Mouse (Mus musculus): ENCODE results near the gene Klhl22. TPM values are rescaled to one million over a fixed set of nuclear protein-coding genes. Genes with fewer than 3 reads are reported as not detected.

Gene Klhl22
- 150 and 156 TPM in 2 replicates for total RNA-seq (2014; rRNA removed)
- 79.3 and 82.6 TPM in 2 replicates for polyA plus RNA-seq (2015; fragmentation: Nextera tagmentation; extraction: Ambion mirVana)

- DNase-seq (ENCODE audit: low spot score) (peak; percentile 92), ATAC-seq (ENCODE audit: low FRiP score) (peak; percentile 93)
- no peak for TF ChIP-seq CTCF (IDR thresholded peaks at IDR 0.05)
- peak within 1 kb of the TSS; percentile 72 for H3K4me3 ChIP-seq (ENCODE audit: low read depth, low read length)
- under 1% methylated on average over 22 of the region's 28 CpGs for WGBS
- H3K27ac ChIP-seq (ENCODE audit: low read depth, low read length) = peak within 1 kb of the TSS; percentile 89
- peak within 1 kb of the TSS; percentile 80 for H3K4me2 ChIP-seq (ENCODE audit: low read depth, low read length, poor library complexity, severe bottlenecking)
- H3K9me3 ChIP-seq (ENCODE audit: low read length) = no peaks in the 10 kb centered on the region
- peaks cover 15% of the 10 kb centered on the region for H3K4me1 ChIP-seq (ENCODE audit: insufficient read depth, low read length)
- H3K36me3 ChIP-seq (ENCODE audit: insufficient read depth, low read length) = peaks cover 2% of the 10 kb centered on the region; the same call in 1 of the 2 replicates
- H3K9ac ChIP-seq (replicated peaks; ENCODE audit: low read length, poor library complexity, severe bottlenecking) = peak within 1 kb of the TSS; percentile 92
- no peaks in the 10 kb centered on the region for H3K27me3 ChIP-seq (ENCODE audit: insufficient read depth, low read length)
Observed at GRCm38 (mm10) chr16:17759344-17759773, at the start of gene Klhl22. TSS of gene Klhl22 (plus strand) at chr16:17759618.

- H3K27ac ChIP-seq (ENCODE audit: low read depth, low read length) = no peak overlapping the region
- H3K4me2 ChIP-seq (ENCODE audit: low read depth, low read length, poor library complexity, severe bottlenecking) = no peak overlapping the region
- peaks cover 12% of the 10 kb centered on the region for H3K4me1 ChIP-seq (ENCODE audit: insufficient read depth, low read length)
- H3K27me3 ChIP-seq (ENCODE audit: insufficient read depth, low read length) = no peaks in the 10 kb centered on the region
- H3K4me3 ChIP-seq (ENCODE audit: low read depth, low read length) = no peak overlapping the region
- 93% methylated on average over 1 of the region's 1 CpGs for WGBS
- H3K9ac ChIP-seq (replicated peaks; ENCODE audit: low read length, poor library complexity, severe bottlenecking) = no peak overlapping the region
- DNase-seq (ENCODE audit: low spot score) = no peak
- no peak for ATAC-seq (ENCODE audit: low FRiP score)
- no peaks in the 10 kb centered on the region for H3K36me3 ChIP-seq (ENCODE audit: insufficient read depth, low read length)
- TF ChIP-seq CTCF (IDR thresholded peaks at IDR 0.05) = no peak
- H3K9me3 ChIP-seq (ENCODE audit: low read length) = no peaks in the 10 kb centered on the region
Observed at GRCm38 (mm10) chr16:17717791-17718190, 41.6 kb upstream of the Klhl22 start.

GRCm38 (mm10) chr16:17721114-17721808, 38.2 kb upstream of the Klhl22 start:
- Histone ChIP-seq H3K4me2 (ENCODE audit: low read depth, low read length, poor library complexity, severe bottlenecking) (peak overlapping the region; percentile 92), H3K4me1 (ENCODE audit: insufficient read depth, low read length) (peaks cover 12% of the 10 kb centered on the region), H3K4me3 (ENCODE audit: low read depth, low read length) (peak overlapping the region; percentile 84), H3K9ac (replicated peaks; ENCODE audit: low read length, poor library complexity, severe bottlenecking) (peak overlapping the region; percentile 77), H3K36me3 (ENCODE audit: insufficient read depth, low read length) (no peaks in the 10 kb centered on the region), H3K9me3 (ENCODE audit: low read length) (no peaks in the 10 kb centered on the region), H3K27ac (ENCODE audit: low read depth, low read length) (no peak overlapping the region), H3K27me3 (ENCODE audit: insufficient read depth, low read length) (no peaks in the 10 kb centered on the region)
- TF ChIP-seq CTCF (IDR thresholded peaks at IDR 0.05) = no peak
- no peak for ATAC-seq (ENCODE audit: low FRiP score)
- DNase-seq (ENCODE audit: low spot score) = no peak
- WGBS = 71% methylated on average over 9 of the region's 9 CpGs

GRCm38 (mm10) chr16:17721822-17722460, 37.5 kb upstream of the Klhl22 start:
- Histone ChIP-seq H3K36me3 (ENCODE audit: insufficient read depth, low read length) (no peaks in the 10 kb centered on the region), H3K9me3 (ENCODE audit: low read length) (no peaks in the 10 kb centered on the region), H3K4me2 (ENCODE audit: low read depth, low read length, poor library complexity, severe bottlenecking) (peak overlapping the region; percentile 92), H3K27ac (ENCODE audit: low read depth, low read length) (peak overlapping the region; percentile 77), H3K27me3 (ENCODE audit: insufficient read depth, low read length) (no peaks in the 10 kb centered on the region), H3K9ac (replicated peaks; ENCODE audit: low read length, poor library complexity, severe bottlenecking) (peak overlapping the region; percentile 77), H3K4me1 (ENCODE audit: insufficient read depth, low read length) (peaks cover 12% of the 10 kb centered on the region), H3K4me3 (ENCODE audit: low read depth, low read length) (peak overlapping the region; percentile 84)
- ATAC-seq (ENCODE audit: low FRiP score) (0 out of 2 replicates have a peak, but pooled peaks have one; percentile 4), DNase-seq (ENCODE audit: low spot score) (no peak)
- WGBS = 11% methylated on average over 10 of the region's 10 CpGs
- no peak for TF ChIP-seq CTCF (IDR thresholded peaks at IDR 0.05)

DNA sequence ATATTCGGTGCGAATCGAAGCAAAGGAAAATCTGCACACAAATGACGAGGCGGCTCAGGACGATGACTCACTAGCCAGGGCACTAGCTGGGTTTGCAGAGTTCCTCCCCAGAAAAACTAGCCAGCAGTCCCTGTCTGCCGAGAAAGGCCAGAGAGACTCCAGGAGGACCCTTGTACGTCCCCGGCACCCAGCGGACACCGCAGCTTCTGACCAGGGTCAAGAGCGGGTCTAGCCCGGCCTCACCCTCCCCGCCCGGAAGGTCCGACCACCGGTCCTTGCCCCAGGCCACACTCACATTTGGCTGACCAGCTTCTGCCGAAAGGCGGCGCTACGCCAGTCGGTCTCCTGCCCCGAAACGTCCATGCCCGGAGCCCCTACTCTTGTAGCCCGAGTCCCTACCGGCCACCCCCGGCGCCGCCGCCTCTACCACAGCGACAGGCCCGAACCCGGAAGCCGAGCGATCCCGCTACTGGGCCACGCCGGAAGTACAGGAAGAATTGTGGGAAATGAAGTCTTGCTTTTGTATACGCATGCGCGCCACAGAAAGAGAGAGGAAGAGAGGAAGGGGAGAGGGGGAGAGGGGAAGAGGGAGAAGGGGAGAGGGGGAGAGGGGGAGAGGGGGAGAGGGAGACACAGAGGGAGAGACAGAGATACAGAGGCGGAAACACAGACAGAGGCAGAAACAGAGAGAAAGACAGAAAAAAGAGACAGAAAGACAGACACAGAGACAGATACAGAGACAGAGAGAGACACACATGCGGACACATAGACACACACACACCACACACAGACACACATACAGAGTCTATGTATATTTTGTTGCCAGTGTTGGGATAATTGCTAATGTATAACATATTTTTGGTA, 36.7 kb upstream of the Klhl22 start:
- peak; percentile 64 for TF ChIP-seq CTCF (IDR thresholded peaks at IDR 0.05)
- Histone ChIP-seq H3K27me3 (ENCODE audit: insufficient read depth, low read length) (no peaks in the 10 kb centered on the region), H3K9me3 (ENCODE audit: low read length) (no peaks in the 10 kb centered on the region), H3K4me2 (ENCODE audit: low read depth, low read length, poor library complexity, severe bottlenecking) (peak overlapping the region; percentile 92), H3K36me3 (ENCODE audit: insufficient read depth, low read length) (no peaks in the 10 kb centered on the region), H3K4me1 (ENCODE audit: insufficient read depth, low read length) (peaks cover 12% of the 10 kb centered on the region), H3K4me3 (ENCODE audit: low read depth, low read length) (peak overlapping the region; percentile 84), H3K9ac (replicated peaks; ENCODE audit: low read length, poor library complexity, severe bottlenecking) (peak overlapping the region; percentile 77), H3K27ac (ENCODE audit: low read depth, low read length) (peak overlapping the region; percentile 77)
- WGBS = 2% methylated on average over 41 of the region's 44 CpGs
- peak; percentile 88 for ATAC-seq (ENCODE audit: low FRiP score)
- DNase-seq (ENCODE audit: low spot score) = peak; percentile 95

Data from midbrain, postnatal 0 days (tissue).